Mouse (Mus musculus) c-Kit-negative CD71-positive TER-119-positive erythroid progenitor cells, embryonic 14.5 days (primary cell): ENCODE measurements around the gene Fbxl13.

Source experiments
- DNase-seq: peaks from one replicate; pipeline ENCODE4 v3.0.0-alpha.2; 2013; ENCODE audit warnings: low read depth, low spot score

Fbxl13 gene

DNA sequence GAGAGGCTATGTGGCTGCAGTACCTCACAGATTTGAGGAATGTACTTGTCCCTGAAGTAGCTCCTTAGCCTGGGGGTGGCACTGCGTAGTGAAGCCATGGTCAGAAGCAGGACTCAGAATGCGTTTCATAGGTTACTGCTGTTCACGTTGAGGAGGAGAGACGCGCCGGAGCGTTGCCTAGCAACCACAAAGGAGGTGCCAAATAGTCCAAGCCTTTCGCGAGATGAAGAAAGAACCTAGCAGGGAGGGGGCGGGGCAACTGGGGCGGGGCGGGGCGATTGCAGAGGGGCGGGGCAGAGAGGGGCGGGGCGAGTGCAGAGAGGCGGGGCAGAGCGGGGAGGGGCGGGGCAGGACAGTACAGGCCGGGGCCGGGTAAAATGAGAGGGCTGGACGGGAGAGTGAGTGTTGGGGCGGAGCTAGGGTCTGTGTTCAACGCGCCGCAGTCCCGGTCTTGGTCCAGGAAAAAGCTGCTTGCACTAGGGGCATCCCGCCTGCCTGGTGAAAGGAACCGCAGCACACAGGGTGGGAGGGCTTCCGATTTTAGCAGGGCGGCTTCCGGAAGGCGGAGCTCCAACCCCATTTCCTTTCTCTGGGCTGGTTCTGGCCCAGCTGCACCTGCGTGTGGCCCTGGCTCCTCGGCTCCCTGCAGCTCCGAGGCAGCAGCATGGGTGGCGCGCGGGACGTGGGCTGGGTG is at the start of gene Fbxl13, which contains the start of gene Armc10:
Fbxl13 (minus strand) TSS at position 196 of the 694 bp plus-strand sequence.
Armc10 (plus strand) TSS at position 375 of the 694 bp plus-strand sequence.
- DNase-seq, result peak; percentile 58

GRCm38 (mm10) chr5:21694854-21695490 is 49.5 kb upstream of the Fbxl13 start:
- no peak for DNase-seq

DNA sequence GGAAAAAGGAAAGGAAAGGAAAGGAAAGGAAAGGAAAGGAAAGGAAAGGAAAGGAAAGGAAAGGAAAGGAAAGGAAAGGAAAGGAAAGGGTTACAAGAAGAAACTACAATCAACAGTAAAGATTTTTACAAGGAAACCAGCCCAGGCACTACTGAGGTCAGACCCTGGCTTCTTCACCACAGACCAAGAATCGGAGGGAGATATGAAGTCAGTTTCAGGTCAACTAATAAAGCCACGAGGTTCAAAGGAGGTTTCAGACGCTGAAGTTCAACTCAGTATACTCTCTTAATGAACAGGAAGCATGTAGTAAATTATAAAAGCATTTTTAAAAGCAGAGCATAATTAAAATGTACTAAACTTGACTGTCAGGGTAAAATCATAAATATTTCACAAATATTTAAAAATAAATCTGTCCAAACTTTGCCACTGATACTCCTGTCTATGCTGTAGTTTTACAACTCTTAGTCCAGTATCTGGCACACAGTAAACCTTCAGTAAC is 48.0 kb upstream of the Fbxl13 start:
- DNase-seq, result no peak

- no peak for DNase-seq
These were observed 46.8 kb upstream of the Fbxl13 start for GRCm38 (mm10) chr5:21692230-21692629.

GRCm38 (mm10) chr5:21687042-21687441 is 41.6 kb upstream of the Fbxl13 start:
- DNase-seq, result no peak

DNA sequence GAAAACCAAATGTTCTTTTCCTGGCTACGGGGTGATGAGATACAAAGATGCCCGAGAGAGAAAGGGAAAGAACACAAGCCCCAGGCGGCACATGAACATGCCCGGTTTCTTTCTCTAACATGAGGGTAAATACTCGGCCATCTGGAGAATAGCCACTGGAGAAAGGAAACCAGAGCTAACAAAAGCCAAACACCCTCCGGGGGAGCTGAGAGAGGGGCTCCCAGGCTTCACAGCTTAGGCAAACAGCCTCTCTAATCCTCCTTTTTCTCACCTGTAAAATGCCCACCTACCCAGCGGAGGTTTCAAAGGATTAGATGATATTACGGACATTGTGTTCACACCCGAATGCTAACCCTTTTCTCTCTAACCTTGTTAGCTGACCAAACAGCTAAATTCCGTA is 39.6 kb upstream of the Fbxl13 start:
- no peak for DNase-seq

- no peak for DNase-seq
These were observed 38.4 kb upstream of the Fbxl13 start for GRCm38 (mm10) chr5:21683811-21684210.

DNA sequence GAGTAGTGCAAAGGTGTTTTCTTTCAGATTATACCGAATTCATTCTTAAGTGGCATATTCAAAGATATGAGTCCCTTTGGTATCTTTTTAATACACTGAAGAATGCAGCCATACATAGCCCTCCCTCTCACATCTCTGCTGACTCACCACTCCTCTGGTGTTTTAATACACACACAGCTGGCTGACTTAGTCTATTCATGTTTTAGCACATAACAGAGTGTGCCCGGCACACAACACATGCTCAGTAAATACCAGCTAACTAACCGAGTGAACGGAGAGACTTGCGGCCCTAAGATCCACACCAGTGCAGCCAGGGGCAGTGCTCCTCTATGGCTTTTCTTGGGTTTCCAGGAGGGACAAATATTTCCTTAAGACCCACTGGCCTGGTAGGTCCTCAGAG is 35.5 kb upstream of the Fbxl13 start:
- no peak for DNase-seq

DNA sequence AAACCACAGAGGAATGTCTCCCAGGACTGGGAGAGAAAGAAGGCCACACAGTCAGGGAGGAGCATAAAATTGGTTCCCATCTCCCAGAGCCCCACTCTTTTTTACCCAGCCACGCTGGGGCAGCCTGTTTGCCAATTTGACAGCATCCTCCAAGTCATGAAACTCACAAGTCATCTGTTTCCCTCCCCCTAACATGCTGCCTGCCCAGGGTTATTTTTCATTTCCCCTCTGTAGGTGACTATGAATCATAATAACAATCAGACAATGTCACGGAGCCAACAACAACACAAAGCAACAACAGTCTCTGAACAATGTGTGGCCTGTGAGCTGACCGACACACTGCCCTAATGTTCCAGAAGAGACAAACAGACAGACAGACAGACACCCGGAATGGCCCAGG is 34.6 kb upstream of the Fbxl13 start:
- no peak for DNase-seq

- no peak for DNase-seq
These were observed 32.9 kb upstream of the Fbxl13 start for GRCm38 (mm10) chr5:21678363-21678762.

- DNase-seq, result no peak
These were observed 32.5 kb upstream of the Fbxl13 start for GRCm38 (mm10) chr5:21677939-21678338.

- DNase-seq, result no peak
These were observed 30.1 kb upstream of the Fbxl13 start for GRCm38 (mm10) chr5:21675494-21675893.

DNA sequence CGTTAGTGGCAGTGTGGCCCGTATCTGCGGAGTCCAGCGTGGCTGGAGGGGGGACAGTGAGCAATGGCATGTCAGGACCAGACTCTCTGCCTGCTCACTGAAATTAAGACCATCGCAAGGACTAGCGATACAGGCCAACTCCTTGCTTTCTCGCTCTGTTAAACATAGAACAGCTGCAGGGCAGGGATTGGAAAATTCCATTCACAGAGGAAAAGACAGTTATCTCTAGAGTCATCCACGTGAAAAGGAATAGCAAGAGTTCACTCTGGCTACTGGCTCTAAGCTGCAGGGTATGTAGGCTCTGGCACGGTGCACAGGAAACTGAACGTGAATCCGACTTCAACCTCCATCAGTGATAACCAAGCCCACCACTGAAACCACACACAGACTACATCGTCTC is 29.6 kb upstream of the Fbxl13 start:
- DNase-seq, result no peak

DNA sequence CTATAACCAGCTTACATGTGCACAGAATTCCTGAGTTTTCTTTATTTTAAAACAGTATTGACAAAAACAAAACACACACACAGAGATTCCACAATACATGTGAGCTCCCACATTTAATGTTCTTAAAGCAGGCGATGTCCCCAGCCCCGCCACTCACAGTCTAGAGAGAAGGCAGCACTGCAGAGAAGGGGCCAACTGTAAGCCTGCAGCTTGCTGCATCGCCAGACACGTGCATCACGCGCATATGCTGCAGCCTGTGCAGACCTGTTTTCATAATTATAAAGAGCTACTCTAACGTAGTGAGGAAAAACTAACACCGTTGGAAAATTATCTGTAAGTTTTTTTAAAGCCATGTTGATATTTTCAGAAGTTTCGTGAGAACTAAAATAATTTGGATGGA is 28.3 kb upstream of the Fbxl13 start:
- no peak for DNase-seq

GRCm38 (mm10) chr5:21672812-21673635 is 27.6 kb upstream of the Fbxl13 start:
- DNase-seq, result peak; percentile 41

GRCm38 (mm10) chr5:21669307-21669706 is 23.9 kb upstream of the Fbxl13 start:
- DNase-seq, result no peak

DNA sequence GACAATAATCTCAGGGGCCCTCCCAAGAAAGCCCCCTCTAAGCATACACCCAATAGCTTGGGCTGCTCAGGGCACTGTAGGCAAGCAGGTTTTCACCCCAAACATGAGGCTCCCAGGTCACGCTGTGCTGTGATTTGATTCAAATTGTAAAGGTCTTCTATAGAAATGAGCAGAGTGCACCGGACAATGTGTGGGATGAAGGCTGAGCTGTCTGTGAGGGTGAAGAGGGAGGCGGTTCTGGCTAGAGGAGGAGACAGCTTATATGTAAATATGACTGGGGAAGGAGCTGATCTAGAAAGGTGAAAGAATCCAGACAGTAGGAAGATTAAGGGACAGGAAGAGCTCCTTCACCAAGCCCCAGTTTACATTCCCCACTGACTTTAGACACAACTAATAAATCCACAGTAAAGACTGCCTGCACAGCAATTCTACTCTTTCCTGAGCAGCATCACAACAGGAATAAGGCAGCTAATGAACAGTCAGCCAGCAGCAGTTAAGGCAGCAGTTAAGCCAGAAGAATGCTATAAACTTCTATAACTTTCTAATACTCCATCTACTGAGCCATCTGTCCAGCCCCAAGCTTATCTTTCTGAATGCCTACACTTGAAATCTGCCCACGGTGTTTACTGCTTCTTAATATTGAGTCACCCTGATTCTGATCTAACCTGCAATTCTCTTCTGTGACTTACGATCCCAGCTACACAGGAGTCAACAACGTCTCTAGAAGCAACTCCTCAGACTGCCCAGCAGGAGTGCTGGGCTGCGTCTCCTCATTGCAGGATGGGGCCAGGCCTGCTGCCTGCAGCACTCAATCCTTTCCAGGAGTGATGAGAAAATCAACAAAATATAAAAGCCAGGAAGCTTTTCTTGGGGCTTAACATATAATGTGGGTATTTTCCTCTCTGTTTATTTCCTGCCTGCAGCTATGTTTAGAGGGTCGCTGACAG is 22.0 kb upstream of the Fbxl13 start:
- no peak for DNase-seq

GRCm38 (mm10) chr5:21663081-21663480 is 17.6 kb upstream of the Fbxl13 start:
- no peak for DNase-seq

DNA sequence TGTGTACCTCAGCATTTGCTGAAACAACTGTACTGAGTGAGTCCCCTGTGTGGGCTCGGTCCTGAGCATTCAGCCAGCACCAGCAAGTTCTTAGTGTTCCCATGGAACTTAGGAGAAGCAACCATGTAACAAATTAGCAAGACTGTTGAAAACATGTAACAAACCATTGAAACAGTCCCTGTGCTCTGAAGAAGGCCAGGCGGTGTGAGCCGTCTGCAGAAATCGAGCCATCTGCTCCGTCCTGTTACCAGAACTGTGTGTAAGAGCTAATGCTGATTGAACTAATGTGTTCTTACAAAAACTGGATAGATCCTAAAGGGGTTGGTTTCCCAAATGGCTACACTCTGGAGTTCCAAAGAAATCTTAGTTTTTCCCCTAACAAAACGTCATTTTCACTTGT is 15.4 kb upstream of the Fbxl13 start:
- no peak for DNase-seq

GRCm38 (mm10) chr5:21658623-21659395 is 13.4 kb upstream of the Fbxl13 start:
- no peak for DNase-seq
